34 mouse cellular contexts compared by ENCODE assay signal in genomic region chr4:124414386-124414785, GRCm38 (mm10).
"Had no signal": no experiment of that assay in that cellular context is flagged by ENCODE, and none has a peak within 500 bp of the region (broad histone marks: within the 10 kb centered on the region; RNA-seq: fewer than 3 reads in every experiment).

No protein-coding gene starts in this region.

- H3K27ac ChIP-seq: heart, embryonic 13.5 days; heart, embryonic 15.5 days; hindbrain, embryonic 10.5 days; hindbrain, embryonic 12.5 days; hindbrain, embryonic 13.5 days; hindbrain, embryonic 14.5 days; hindbrain, embryonic 15.5 days; hindbrain, postnatal 0 days; intestine, embryonic 15.5 days; kidney, embryonic 15.5 days; kidney, postnatal 0 days; layer of hippocampus, adult 2 months; left cerebral cortex, adult 2 months had no signal

- H3K4me1 ChIP-seq: hindbrain, embryonic 12.5 days; hindbrain, embryonic 15.5 days; intestine, embryonic 15.5 days; kidney, embryonic 15.5 days had no signal

- H3K27me3 ChIP-seq: heart, embryonic 12.5 days; heart, embryonic 13.5 days; heart, embryonic 15.5 days; hindbrain, embryonic 13.5 days; hindbrain, embryonic 15.5 days; intestine, embryonic 15.5 days; kidney, embryonic 15.5 days had no signal

- ATAC-seq: hindbrain, embryonic 16.5 days; hindbrain, postnatal 0 days; inflammation-experienced regulatory T-cells, adult 6 months; intestine, embryonic 15.5 days; intestine, embryonic 16.5 days; intestine, postnatal 0 days had no signal

- H3K9ac ChIP-seq: heart, embryonic 12.5 days; heart, embryonic 13.5 days; heart, embryonic 15.5 days; hindbrain, embryonic 12.5 days; hindbrain, embryonic 13.5 days; hindbrain, embryonic 14.5 days; hindbrain, embryonic 15.5 days; intestine, embryonic 15.5 days; kidney, embryonic 15.5 days had no signal

- DNase-seq: heart, postnatal 10 days; heart, postnatal 14 days; heart, postnatal 36 days; kidney, adult 11 months; kidney, adult 18-20 months; kidney, adult 2 months; kidney, adult 8-10 months; kidney, adult 9 months; kidney, postnatal 10 days; kidney, postnatal 14 days; kidney, postnatal 25 days; kidney, postnatal 36 days; kidney, postnatal 4 days; layer of hippocampus, adult 9-11 months; layer of hippocampus, postnatal 36 days had no signal

- H3K9me3 ChIP-seq: heart, embryonic 12.5 days; heart, embryonic 13.5 days; heart, embryonic 15.5 days; hindbrain, embryonic 10.5 days; hindbrain, embryonic 12.5 days; hindbrain, embryonic 13.5 days; hindbrain, embryonic 15.5 days; intestine, embryonic 15.5 days; kidney, embryonic 15.5 days had no signal

- H3K4me2 ChIP-seq: heart, embryonic 11.5 days; heart, embryonic 12.5 days; heart, embryonic 13.5 days; heart, embryonic 15.5 days; hindbrain, embryonic 12.5 days; hindbrain, embryonic 13.5 days; hindbrain, embryonic 14.5 days; hindbrain, embryonic 15.5 days; intestine, embryonic 15.5 days; kidney, embryonic 15.5 days had no signal

- H3K4me3 ChIP-seq: heart, embryonic 12.5 days; heart, embryonic 13.5 days; heart, embryonic 15.5 days; hindbrain, embryonic 10.5 days; hindbrain, embryonic 12.5 days; hindbrain, embryonic 13.5 days; hindbrain, embryonic 15.5 days; intestine, embryonic 15.5 days; kidney, embryonic 15.5 days; layer of hippocampus, adult 2 months; left cerebral cortex, adult 2 months had no signal

- H3K36me3 ChIP-seq: heart, embryonic 12.5 days; heart, embryonic 13.5 days; heart, embryonic 15.5 days; hindbrain, embryonic 10.5 days; hindbrain, embryonic 12.5 days; hindbrain, embryonic 13.5 days; hindbrain, embryonic 15.5 days; intestine, embryonic 15.5 days; kidney, embryonic 15.5 days had no signal
